Mouse (Mus musculus) forebrain, postnatal 0 days (tissue): ENCODE results near the gene Src. TPM values are rescaled to one million over a fixed set of nuclear protein-coding genes. Genes with fewer than 3 reads are reported as not detected.

ENCODE experiments used
- ATAC-seq: fragments of 200-750 bp; cut with Nextera tagmentation; 2 replicates; pipeline ENCODE4 v1.8.0; 2017; ENCODE audit warnings: mild to moderate bottlenecking, moderate library complexity
- DNase-seq: peaks from one replicate; pipeline ENCODE4 v3.0.0-alpha.2; 2015
- H3K27ac ChIP-seq: fragments of 300-500 bp; sonication (generic); 2 replicates; pipeline ENCODE4 v1.5.1; 2014; ENCODE audit warnings: low read depth, mild to moderate bottlenecking, antibody characterized with exemption, low read length, moderate library complexity, mixed read lengths
- H3K27me3 ChIP-seq: fragments of 300-500 bp; sonication (generic); 2 replicates; pipeline ENCODE4 v1.6.1; 2014; ENCODE audit warnings: mild to moderate bottlenecking, low read length, mixed read lengths; ENCODE audit not compliant: insufficient read depth
- H3K36me3 ChIP-seq: fragments of 300-500 bp; sonication (generic); 2 replicates; pipeline ENCODE4 v1.6.1; 2014; ENCODE audit warnings: mild to moderate bottlenecking, moderate library complexity; ENCODE audit not compliant: insufficient read depth
- H3K4me1 ChIP-seq: fragments of 300-500 bp; sonication (generic); 2 replicates; pipeline ENCODE4 v1.6.1; 2014; ENCODE audit warnings: antibody characterized with exemption; ENCODE audit not compliant: insufficient read depth
- H3K4me2 ChIP-seq: fragments of 300-500 bp; sonication (generic); 2 replicates; pipeline ENCODE4 v1.6.1; 2014; ENCODE audit warnings: low read depth, mild to moderate bottlenecking, moderate library complexity
- H3K4me3 ChIP-seq: fragments of 300-500 bp; sonication (generic); 2 replicates; pipeline ENCODE4 v1.5.1; 2014; ENCODE audit warnings: low read depth, low read length, mixed read lengths
- H3K9ac ChIP-seq: fragments of 300-500 bp; sonication (generic); 2 replicates; pipeline ENCODE4 v1.6.1; 2014; ENCODE audit warnings: mild to moderate bottlenecking
- H3K9me3 ChIP-seq: fragments of 300-500 bp; sonication (generic); 2 replicates; pipeline ENCODE4 v1.6.1; 2016; ENCODE audit warnings: low read length
- CTCF ChIP-seq: sonication (generic); IDR thresholded peaks from 2 replicates; pipeline ENCODE4 v1.5.1; 2016; ENCODE audit warnings: antibody characterized with exemption, control low read depth, low read depth
- WGBS: fragments of 180-500 bp; shearing (Covaris S2); extraction: QIAGEN DNeasy Blood & Tissue Kit; methylation state at CpG from one replicate; pipeline ENCODE4 v1.1.7; 2014; 5-methylcytosine and 5-hydroxymethylcytosine counted together
- polyA plus RNA-seq: library from polyadenylated mRNA; unstranded; fragments of >200 nt; fragmentation: Nextera tagmentation; extraction: Ambion mirVana; gene quantifications from 2 replicates; pipeline ENCODE4 v1.2.1, GENCODE M21; 2015
- total RNA-seq: library from RNA; depleted of rRNA; stranded (reverse); fragments of >200 nt; gene quantifications from 2 replicates; pipeline ENCODE4 v1.2.3, GENCODE M21; 2014

Gene Src
- total and polyA plus RNA-seq, 2 experiments from 2014 or later = 29.1 to 124 TPM

DNA sequence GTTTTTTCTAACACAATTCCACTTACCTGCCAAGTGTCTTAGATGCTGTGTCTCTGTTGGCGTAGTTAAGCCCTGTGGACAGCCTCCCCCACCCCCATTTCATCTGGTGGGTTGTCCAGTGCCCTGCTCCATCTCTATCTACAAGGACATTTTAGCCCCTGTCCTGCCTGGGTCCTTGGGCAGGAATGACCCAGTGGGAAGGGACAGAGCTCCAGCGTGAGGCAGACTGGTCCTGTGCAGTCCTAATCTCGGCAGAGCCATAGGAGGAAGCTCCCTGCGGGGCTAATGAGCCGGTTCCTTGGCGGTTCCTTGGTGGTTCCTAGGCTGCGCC lies 28.7 kb upstream of the Src start:
- WGBS = 83% methylated on average over 7 of the region's 7 CpGs
- H3K27me3 ChIP-seq = no peaks in the 10 kb centered on the region

DNA sequence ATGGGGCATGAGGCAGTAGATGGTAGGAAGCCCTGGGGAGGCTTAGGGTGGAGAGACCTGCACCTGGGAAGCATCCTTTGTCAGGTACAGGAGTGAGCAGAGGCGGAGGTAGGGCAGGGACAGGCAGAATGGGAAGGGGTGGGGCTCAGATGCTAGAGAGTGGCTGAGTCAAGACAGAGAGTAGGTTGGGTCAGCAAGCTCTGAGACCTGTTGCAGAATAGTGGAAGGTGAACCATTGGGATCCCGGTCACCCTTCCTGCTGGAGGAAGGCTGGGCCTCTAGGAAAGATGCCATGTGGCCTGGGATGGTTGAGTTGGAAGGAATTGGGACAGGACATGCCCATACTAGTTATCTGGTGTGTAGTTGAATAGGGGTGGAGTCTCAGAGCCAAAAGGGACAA lies 25.9 kb upstream of the Src start:
- WGBS = 96% methylated on average over 2 of the region's 2 CpGs
- no peak overlapping the region for H3K4me3 ChIP-seq
- DNase-seq (no peak), ATAC-seq (no peak)
- H3K27me3 ChIP-seq = no peaks in the 10 kb centered on the region
- H3K27ac ChIP-seq = no peak overlapping the region
- no peaks in the 10 kb centered on the region for H3K9me3 ChIP-seq
- no peak overlapping the region for H3K4me2 ChIP-seq
- peaks cover 21% of the 10 kb centered on the region for H3K36me3 ChIP-seq
- no peak overlapping the region for H3K9ac ChIP-seq
- no peaks in the 10 kb centered on the region for H3K4me1 ChIP-seq
- no peak for TF ChIP-seq CTCF

More for the DNA sequence above, 28.7 kb upstream of the Src start:
- Histone ChIP-seq H3K4me1 (no peaks in the 10 kb centered on the region), H3K27ac (no peak overlapping the region), H3K4me2 (no peak overlapping the region), H3K4me3 (no peak overlapping the region), H3K9me3 (no peaks in the 10 kb centered on the region), H3K9ac (no peak overlapping the region), H3K36me3 (0 out of 2 replicates have a peak, but pooled peaks cover 5% of the 10 kb centered on the region)
- no peak for ATAC-seq
- no peak for DNase-seq
- TF ChIP-seq CTCF = no peak

DNA sequence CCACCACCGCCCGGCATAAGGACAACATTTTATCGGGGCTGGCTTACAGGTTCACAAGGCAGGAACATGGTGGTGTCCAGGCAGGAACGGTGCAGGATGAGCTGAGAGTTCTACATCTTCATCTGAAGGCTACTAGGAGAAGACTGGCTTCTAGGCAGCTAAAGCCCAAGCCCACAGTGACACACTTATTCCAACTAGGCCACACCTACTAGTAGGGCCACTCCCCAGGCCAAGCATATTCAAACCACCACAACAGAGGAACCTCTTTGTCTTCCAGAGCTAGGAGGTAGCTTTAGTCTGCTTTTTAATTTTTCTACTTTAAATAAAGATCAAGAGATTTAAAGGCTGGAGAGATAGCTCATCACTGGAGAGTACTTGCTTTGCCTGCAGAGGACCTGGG lies 24.7 kb upstream of the Src start:
- DNase-seq = no peak
- no peak overlapping the region for H3K27ac ChIP-seq
- no peaks in the 10 kb centered on the region for H3K4me1 ChIP-seq
- ATAC-seq = no peak
- H3K9ac ChIP-seq = no peak overlapping the region
- H3K4me2 ChIP-seq = no peak overlapping the region
- no peaks in the 10 kb centered on the region for H3K27me3 ChIP-seq
- 96% methylated on average over 4 of the region's 4 CpGs for WGBS
- peaks cover 16% of the 10 kb centered on the region for H3K36me3 ChIP-seq
- 0 out of 2 replicates have a peak, but pooled peaks cover 4% of the 10 kb centered on the region for H3K9me3 ChIP-seq
- no peak for TF ChIP-seq CTCF
- H3K4me3 ChIP-seq = no peak overlapping the region

DNA sequence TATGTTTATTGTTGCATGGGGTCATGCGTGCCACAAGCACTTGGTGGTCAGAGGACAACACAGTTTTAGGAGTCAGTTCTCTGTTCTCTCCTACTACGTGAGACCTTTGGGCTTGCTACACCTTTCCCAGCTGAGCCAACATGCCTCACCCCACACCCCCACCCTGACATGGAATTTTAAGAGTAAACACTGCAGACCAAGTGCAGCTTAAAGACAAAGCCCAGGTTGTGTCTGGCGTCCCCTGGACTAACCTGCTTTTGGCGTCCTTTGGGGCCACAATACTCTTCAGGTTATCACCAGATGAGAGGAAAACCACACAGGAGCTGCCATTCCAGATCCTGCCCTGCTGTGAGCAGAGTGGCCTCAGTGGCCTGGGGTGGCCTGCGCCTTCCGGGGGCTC lies 23.4 kb upstream of the Src start:
- no peaks in the 10 kb centered on the region for H3K27me3 ChIP-seq
- DNase-seq (no peak), ATAC-seq (no peak)
- TF ChIP-seq CTCF = no peak
- whole genome bisulfite sequencing = 81% methylated on average over 6 of the region's 6 CpGs
- H3K27ac ChIP-seq = no peak overlapping the region
- H3K9me3 ChIP-seq = 0 out of 2 replicates have a peak, but pooled peaks cover 6% of the 10 kb centered on the region
- no peak overlapping the region for H3K4me3 ChIP-seq
- H3K36me3 ChIP-seq = peaks cover 16% of the 10 kb centered on the region
- H3K4me1 ChIP-seq = no peaks in the 10 kb centered on the region
- H3K4me2 ChIP-seq = no peak overlapping the region
- H3K9ac ChIP-seq = no peak overlapping the region

DNA sequence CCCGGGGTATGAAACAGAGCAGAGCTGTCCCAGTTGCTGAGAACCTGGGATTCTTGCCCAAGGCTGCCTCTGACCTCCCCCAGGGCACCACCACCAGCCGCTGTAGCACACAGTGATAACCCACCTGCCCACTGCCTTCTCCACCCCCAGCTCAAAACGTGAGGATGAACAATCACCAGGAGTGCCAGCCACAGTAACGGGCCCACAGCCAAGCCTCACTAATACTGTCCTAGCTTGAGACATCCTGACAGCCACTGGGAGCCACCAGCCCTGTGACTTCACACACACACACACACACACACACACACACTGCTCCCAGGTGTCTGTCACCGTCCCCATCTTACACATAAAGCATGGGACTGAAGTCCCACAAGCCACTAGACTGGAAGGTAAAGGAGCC lies 22.9 kb upstream of the Src start:
- 71% methylated on average over 5 of the region's 5 CpGs for WGBS
- Histone ChIP-seq H3K36me3 (peaks cover 16% of the 10 kb centered on the region), H3K4me1 (no peaks in the 10 kb centered on the region), H3K4me2 (no peak overlapping the region), H3K27me3 (no peaks in the 10 kb centered on the region), H3K4me3 (no peak overlapping the region), H3K27ac (no peak overlapping the region), H3K9ac (no peak overlapping the region), H3K9me3 (0 out of 2 replicates have a peak, but pooled peaks cover 6% of the 10 kb centered on the region)
- DNase-seq = no peak
- no peak for ATAC-seq
- no peak for TF ChIP-seq CTCF

DNA sequence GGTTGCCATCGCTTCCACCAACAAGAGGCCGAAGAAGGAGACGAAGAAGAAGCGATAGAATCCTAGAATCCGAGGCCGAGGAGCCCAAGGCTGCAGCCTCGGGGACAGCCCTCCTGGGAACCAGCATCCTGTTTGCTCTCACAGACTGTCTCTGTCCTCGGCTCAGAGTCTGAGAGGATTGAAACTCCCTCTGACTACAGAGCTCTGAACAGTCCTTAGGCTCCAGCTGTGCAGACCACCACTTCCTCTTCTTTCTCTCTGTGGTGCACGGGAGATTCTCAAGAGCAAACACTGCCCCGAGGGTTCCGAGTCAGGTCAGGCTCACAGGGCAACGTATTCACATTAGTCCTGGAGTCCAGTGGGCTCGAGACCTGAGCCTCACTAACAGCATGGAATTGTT lies 22.3 kb upstream of the Src start:
- DNase-seq (no peak), ATAC-seq (no peak)
- H3K27me3 ChIP-seq = no peaks in the 10 kb centered on the region
- TF ChIP-seq CTCF = no peak
- no peak overlapping the region for H3K9ac ChIP-seq
- H3K4me1 ChIP-seq = no peaks in the 10 kb centered on the region
- H3K36me3 ChIP-seq = peaks cover 16% of the 10 kb centered on the region
- no peak overlapping the region for H3K27ac ChIP-seq
- 72% methylated on average over 13 of the region's 13 CpGs for WGBS
- H3K4me3 ChIP-seq = no peak overlapping the region
- H3K4me2 ChIP-seq = no peak overlapping the region
- H3K9me3 ChIP-seq = 0 out of 2 replicates have a peak, but pooled peaks cover 6% of the 10 kb centered on the region

DNA sequence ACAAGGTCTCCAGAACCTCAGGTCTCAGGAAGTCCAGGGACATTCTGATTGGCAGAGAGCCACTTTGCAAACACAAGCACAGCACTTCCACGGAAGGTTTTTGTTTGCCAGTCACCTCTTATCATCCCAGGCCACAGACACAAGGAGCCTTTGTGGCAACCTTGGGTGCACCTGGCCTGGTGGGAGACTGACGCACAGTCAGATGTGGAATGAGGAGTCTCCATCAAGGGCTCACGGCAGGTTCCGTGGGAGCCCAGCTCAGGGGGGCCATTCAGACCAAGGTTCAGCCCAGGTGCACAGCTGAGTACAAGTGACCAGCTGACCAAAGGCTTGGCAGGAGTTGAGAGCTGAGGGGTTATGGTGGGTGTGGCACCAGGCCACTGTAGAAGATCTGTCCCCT lies 20.9 kb upstream of the Src start:
- Histone ChIP-seq H3K9me3 (0 out of 2 replicates have a peak, but pooled peaks cover 6% of the 10 kb centered on the region), H3K4me3 (no peak overlapping the region), H3K27ac (no peak overlapping the region), H3K36me3 (peaks cover 16% of the 10 kb centered on the region), H3K9ac (no peak overlapping the region), H3K4me2 (no peak overlapping the region), H3K4me1 (no peaks in the 10 kb centered on the region), H3K27me3 (no peaks in the 10 kb centered on the region)
- WGBS = 91% methylated on average over 4 of the region's 4 CpGs
- ATAC-seq = no peak
- DNase-seq = no peak
- no peak for TF ChIP-seq CTCF

DNA sequence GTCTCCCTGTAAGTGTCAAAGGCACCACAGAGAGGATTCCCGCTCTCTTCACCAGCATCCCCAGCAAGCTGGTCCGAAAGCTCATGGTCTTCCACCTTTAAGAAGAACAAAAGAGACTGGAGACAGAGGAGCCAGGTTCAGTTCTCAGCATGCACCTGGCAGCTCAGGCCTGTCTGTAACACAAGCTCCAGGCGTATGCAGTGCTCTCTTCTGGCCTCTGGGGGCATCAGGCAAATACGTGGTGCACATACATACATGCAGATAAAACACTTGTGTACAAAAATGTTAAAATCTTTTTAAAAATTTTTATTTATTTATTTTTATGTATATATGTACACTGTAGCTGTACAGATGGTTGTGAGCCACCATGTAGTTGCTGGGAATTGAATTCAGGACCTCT lies 19.7 kb upstream of the Src start:
- H3K27ac ChIP-seq = no peak overlapping the region
- no peak for DNase-seq
- peak; percentile 40; the same call in 1 of the 2 replicates for TF ChIP-seq CTCF
- H3K36me3 ChIP-seq = peaks cover 16% of the 10 kb centered on the region
- no peak for ATAC-seq
- H3K9ac ChIP-seq = no peak overlapping the region
- H3K4me2 ChIP-seq = no peak overlapping the region
- no peaks in the 10 kb centered on the region for H3K27me3 ChIP-seq
- 0 out of 2 replicates have a peak, but pooled peaks cover 6% of the 10 kb centered on the region for H3K9me3 ChIP-seq
- 97% methylated on average over 4 of the region's 4 CpGs for WGBS
- no peaks in the 10 kb centered on the region for H3K4me1 ChIP-seq
- no peak overlapping the region for H3K4me3 ChIP-seq
